Mouse (Mus musculus) MEL (cell line): ENCODE results near the gene Flad1. TPM values are rescaled to one million over a fixed set of nuclear protein-coding genes. Genes with fewer than 3 reads are reported as not detected.

Experiments used
- DNase-seq: peaks from one replicate; pipeline ENCODE4 v3.0.0; 2011; ENCODE audit warnings: low read depth, low spot score
- H3K27ac ChIP-seq: 2 replicates; pipeline ENCODE4 v1.5.1; 2012; ENCODE audit warnings: low read depth, mild to moderate bottlenecking, control low read depth, low read length, moderate library complexity; ENCODE audit not compliant: control insufficient read depth
- H3K27me3 ChIP-seq, 2 experiments: fragments of 150-350 bp in 1 of 2; sonication (generic) in 1 of 2; 2 replicates each; pipeline ENCODE4 v1.6.1; 2012; ENCODE audit warnings: low read length in 2 of 2, mild to moderate bottlenecking in 2 of 2, improper control_type of control experiment in 1 of 2, moderate library complexity in 1 of 2; ENCODE audit not compliant: insufficient read depth in 2 of 2, control insufficient read depth in 1 of 2
- H3K36me3 ChIP-seq, 2 experiments: 2 replicates each; pipeline ENCODE4 v1.6.1; 2012 to 2014; ENCODE audit warnings: low read length in 2 of 2, improper control_type of control experiment in 1 of 2, inconsistent platforms in 1 of 2, mild to moderate bottlenecking in 1 of 2; ENCODE audit not compliant: insufficient read depth in 2 of 2, control insufficient read depth in 1 of 2
- H3K4me1 ChIP-seq, 2 experiments: fragments of 150-350 bp in 1 of 2; sonication (generic) in 1 of 2; 2 replicates each; pipeline ENCODE4 v1.6.1; 2012; ENCODE audit warnings: low read length in 2 of 2, improper control_type of control experiment in 1 of 2, mild to moderate bottlenecking in 1 of 2; ENCODE audit not compliant: insufficient read depth in 2 of 2, control insufficient read depth in 1 of 2
- H3K4me3 ChIP-seq, 2 experiments: fragments of 150-350 bp in 1 of 2; sonication (generic) in 1 of 2; 2 replicates each; pipeline ENCODE4 v1.5.1; 2012; ENCODE audit warnings: low read depth in 2 of 2, low read length in 2 of 2, mild to moderate bottlenecking in 2 of 2, moderate library complexity in 2 of 2, control low read depth in 1 of 2, improper control_type of control experiment in 1 of 2; ENCODE audit not compliant: control insufficient read depth in 1 of 2, insufficient read depth in 1 of 2
- H3K79me2 ChIP-seq: 2 replicates; pipeline ENCODE4 v1.6.1; 2012; ENCODE audit warnings: mild to moderate bottlenecking, low read length, moderate library complexity; ENCODE audit not compliant: control insufficient read depth, poor library complexity, insufficient read depth
- H3K9ac ChIP-seq: 2 replicates; pipeline ENCODE4 v1.6.1; 2012; ENCODE audit warnings: low read depth, mild to moderate bottlenecking, control low read depth, low read length, moderate library complexity; ENCODE audit not compliant: control insufficient read depth, poor library complexity, severe bottlenecking
- H3K9me3 ChIP-seq: fragments of 150-350 bp; sonication (generic); replicated peaks from 2 replicates; pipeline ENCODE4 v1.6.1; 2012; ENCODE audit warnings: mild to moderate bottlenecking, low read length, improper control_type of control experiment, moderate library complexity; ENCODE audit not compliant: insufficient read depth
- BHLHE40 ChIP-seq: IDR thresholded peaks from 2 replicates; pipeline ENCODE4 v1.6.1; 2012; ENCODE audit warnings: low read depth, mild to moderate bottlenecking, inconsistent platforms, low read length, improper control_type of control experiment, borderline replicate concordance
- CHD2 ChIP-seq: IDR thresholded peaks from 2 replicates; pipeline ENCODE4 v1.6.1; 2011; ENCODE audit warnings: low read length, improper control_type of control experiment
- CTCF ChIP-seq, 3 experiments: IDR thresholded peaks in 2 of 3; conservative IDR thresholded peaks in 1 of 3; 2 replicates each; pipeline ENCODE4 v1.5.1; 2011 to 2012; ENCODE audit warnings: low read length in 3 of 3, low read depth in 2 of 3, mild to moderate bottlenecking in 2 of 3, improper control_type of control experiment in 1 of 3, inconsistent platforms in 1 of 3, mixed read lengths in 1 of 3, moderate library complexity in 1 of 3; ENCODE audit not compliant: control insufficient read depth in 1 of 3, insufficient read depth in 1 of 3, poor library complexity in 1 of 3, severe bottlenecking in 1 of 3
- ELF1 ChIP-seq: IDR thresholded peaks from 2 replicates; pipeline ENCODE4 v1.6.1; 2014; ENCODE audit warnings: low read depth, mild to moderate bottlenecking, inconsistent platforms, low read length, improper control_type of control experiment, moderate library complexity
- EP300 ChIP-seq, 2 experiments: IDR thresholded peaks; 2 replicates each; pipeline ENCODE4 v1.6.1; 2011; ENCODE audit warnings: improper control_type of control experiment in 2 of 2, low read length in 2 of 2, low read depth in 1 of 2, mild to moderate bottlenecking in 1 of 2
- ETS1 ChIP-seq: IDR thresholded peaks from 2 replicates; pipeline ENCODE4 v1.6.1; 2012; ENCODE audit warnings: low read depth, mild to moderate bottlenecking, inconsistent platforms, low read length, improper control_type of control experiment, moderate library complexity
- HCFC1 ChIP-seq: IDR thresholded peaks from 2 replicates; pipeline ENCODE4 v1.6.1; 2012; ENCODE audit warnings: low read depth, mild to moderate bottlenecking, inconsistent platforms, low read length, improper control_type of control experiment, moderate library complexity
- JUND ChIP-seq: IDR thresholded peaks from 2 replicates; pipeline ENCODE4 v1.6.1; 2011; ENCODE audit warnings: low read depth, mild to moderate bottlenecking, improper control_type of control experiment, low read length
- KAT2A ChIP-seq: conservative IDR thresholded peaks from 2 replicates; pipeline ENCODE4 v1.6.1; 2012; ENCODE audit warnings: low read depth, low read length, improper control_type of control experiment, inconsistent platforms
- MAFK ChIP-seq: IDR thresholded peaks from 2 replicates; pipeline ENCODE4 v1.6.1; 2011; ENCODE audit warnings: low read depth, mild to moderate bottlenecking, low read length, improper control_type of control experiment, borderline replicate concordance
- MEF2A ChIP-seq: IDR thresholded peaks from 2 replicates; pipeline ENCODE4 v1.6.1; 2014; ENCODE audit warnings: low read depth, mild to moderate bottlenecking, inconsistent platforms, low read length, improper control_type of control experiment; ENCODE audit not compliant: poor library complexity, insufficient replicate concordance, severe bottlenecking; ENCODE audit errors: extremely low read depth
- MXI1 ChIP-seq: IDR thresholded peaks from 2 replicates; pipeline ENCODE4 v1.6.1; 2011; ENCODE audit warnings: mild to moderate bottlenecking, low read depth, low read length, improper control_type of control experiment
- MYB ChIP-seq: IDR thresholded peaks from 2 replicates; pipeline ENCODE4 v1.6.1; 2011; ENCODE audit warnings: mild to moderate bottlenecking, low read depth, low read length, improper control_type of control experiment
- MYC ChIP-seq: IDR thresholded peaks from 2 replicates; pipeline ENCODE4 v1.6.1; 2011; ENCODE audit warnings: low read depth, mild to moderate bottlenecking, low read length, improper control_type of control experiment, moderate library complexity
- NELFE ChIP-seq: IDR thresholded peaks from 2 replicates; pipeline ENCODE4 v1.6.1; 2011; ENCODE audit warnings: low read depth, low read length, improper control_type of control experiment
- NRF1 ChIP-seq: IDR thresholded peaks from 2 replicates; pipeline ENCODE4 v1.6.1; 2014; ENCODE audit warnings: low read depth, mild to moderate bottlenecking, inconsistent platforms, low read length, improper control_type of control experiment, moderate library complexity; ENCODE audit not compliant: poor library complexity, insufficient read depth, severe bottlenecking
- POLR2AphosphoS2 ChIP-seq: IDR thresholded peaks from 2 replicates; pipeline ENCODE4 v1.6.1; 2011; ENCODE audit warnings: low read length, improper control_type of control experiment
- SIN3A ChIP-seq: IDR thresholded peaks from 2 replicates; pipeline ENCODE4 v1.6.1; 2012; ENCODE audit warnings: low read length, improper control_type of control experiment, inconsistent platforms
- TAL1 ChIP-seq: IDR thresholded peaks from 2 replicates; pipeline ENCODE4 v1.6.1; 2012; ENCODE audit warnings: mild to moderate bottlenecking, inconsistent platforms, low read length, moderate library complexity, mixed read lengths
- TBP ChIP-seq: IDR thresholded peaks from 2 replicates; pipeline ENCODE4 v1.8.0; 2011; ENCODE audit warnings: low read depth, low read length, improper control_type of control experiment
- TCF12 ChIP-seq: IDR thresholded peaks from 2 replicates; pipeline ENCODE4 v1.6.1; 2014; ENCODE audit warnings: low read depth, mild to moderate bottlenecking, inconsistent platforms, low read length, improper control_type of control experiment, moderate library complexity
- USF1 ChIP-seq: IDR thresholded peaks from 2 replicates; pipeline ENCODE4 v1.6.1; 2014; ENCODE audit warnings: low read depth, mild to moderate bottlenecking, inconsistent platforms, low read length, improper control_type of control experiment, moderate library complexity
- USF2 ChIP-seq, 2 experiments: IDR thresholded peaks; 2 replicates each; pipeline ENCODE4 v1.6.1; 2011 to 2012; ENCODE audit warnings: improper control_type of control experiment in 2 of 2, low read length in 2 of 2, borderline replicate concordance in 1 of 2, inconsistent platforms in 1 of 2, low read depth in 1 of 2, mild to moderate bottlenecking in 1 of 2; ENCODE audit not compliant: insufficient read depth in 1 of 2
- ZC3H11A ChIP-seq: IDR thresholded peaks from 2 replicates; pipeline ENCODE4 v1.6.1; 2012; ENCODE audit warnings: low read depth, mild to moderate bottlenecking, inconsistent platforms, low read length, improper control_type of control experiment
- ZKSCAN1 ChIP-seq: IDR thresholded peaks from 2 replicates; pipeline ENCODE4 v1.6.1; 2012; ENCODE audit warnings: low read depth, mild to moderate bottlenecking, inconsistent platforms, low read length, improper control_type of control experiment, moderate library complexity
- ZNF384 ChIP-seq: IDR thresholded peaks from 2 replicates; pipeline ENCODE4 v1.6.1; 2012; ENCODE audit warnings: low read depth, mild to moderate bottlenecking, inconsistent platforms, low read length, improper control_type of control experiment
- polyA plus RNA-seq, 2 experiments: library from polyadenylated mRNA; stranded (reverse) in 1 of 2; unstranded in 1 of 2; fragments of >175 nt in 1 of 2; fragments of >200 nt in 1 of 2; gene quantifications; 2 replicates each; pipeline versions ENCODE4 v1.2.1 to v1.2.4; 2012; ENCODE audit warnings: low replicate concordance in 2 of 2, low read depth in 1 of 2; ENCODE audit not compliant: insufficient read length in 2 of 2, insufficient read depth in 1 of 2, missing spikeins in 1 of 2
- total RNA-seq: library from RNA; depleted of rRNA; stranded (reverse); fragments of 300-350 nt; gene quantifications from 2 replicates; pipeline ENCODE4 v1.2.3, GENCODE M21; 2012

Gene Flad1
- total and polyA plus RNA-seq, 3 experiments, result 42.9 to 54.2 TPM; not detected in 1

DNA sequence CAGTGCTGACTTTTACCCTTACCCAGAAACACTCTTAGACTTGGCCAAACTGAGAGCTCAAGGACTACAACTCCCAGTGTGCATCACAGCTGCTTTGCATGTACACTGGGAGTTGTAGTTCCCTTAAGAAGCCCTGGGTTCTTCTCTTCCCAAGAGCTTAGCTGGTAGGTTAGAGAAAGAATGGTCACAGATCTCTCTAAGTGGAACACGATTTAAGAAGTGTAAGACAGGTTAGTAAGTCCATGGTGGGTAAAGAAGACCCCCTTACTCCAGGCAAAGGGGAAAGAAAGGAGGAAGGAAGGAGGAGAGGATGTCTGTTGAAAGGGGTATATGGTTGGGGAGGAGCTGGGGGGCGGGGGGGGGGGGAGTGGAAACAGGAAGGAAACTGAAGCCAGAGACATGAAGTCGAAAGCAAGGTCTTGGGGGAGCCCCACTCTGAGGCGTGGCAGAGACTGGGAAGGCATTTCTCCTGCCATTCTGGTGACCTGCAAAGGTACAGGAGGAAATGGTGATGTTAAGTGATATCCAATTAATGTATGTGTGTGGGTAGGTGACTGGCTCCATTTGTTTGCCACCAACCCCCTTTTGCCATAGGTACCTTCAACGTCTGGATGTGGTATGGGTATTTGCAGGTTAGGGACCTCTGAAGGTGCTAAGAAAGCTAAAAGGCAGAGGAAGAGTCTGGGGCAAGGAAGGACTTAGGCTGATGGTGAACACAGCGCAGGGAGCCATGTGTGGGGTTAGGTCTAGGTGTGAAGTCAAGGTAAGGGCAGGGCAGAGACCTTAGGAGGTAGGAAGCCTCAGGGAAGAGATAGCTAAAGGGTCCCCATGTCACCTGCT is 22.5 kb downstream of the Flad1 start:
- Histone ChIP-seq H3K27me3 (no peaks in the 10 kb centered on the region), H3K36me3 (peaks cover 0 to 30% of the 10 kb centered on the region in 2 experiments; a peak in 2 of 4 replicates), H3K9me3 (no peaks in the 10 kb centered on the region), H3K4me1 (peaks cover 11 to 36% of the 10 kb centered on the region in 2 experiments), H3K9ac (no peak overlapping the region), H3K79me2 (peaks cover 16% of the 10 kb centered on the region), H3K4me3 (no peak overlapping the region), H3K27ac (peak overlapping the region; percentile 46)
- TF ChIP-seq MYC (no peak), CHD2 (no peak), ETS1 (no peak), JUND (no peak), SIN3A (peak; percentile 2; the same call in 1 of the 2 replicates), KAT2A (peak; percentile 98), HCFC1 (peak; percentile 100), POLR2AphosphoS2 (no peak), TBP (0 out of 2 replicates have a peak, but pooled peaks have one; percentile 41), ZNF384 (no peak), ELF1 (0 out of 2 replicates have a peak, but pooled peaks have one; percentile 4), MEF2A (no peak)
- DNase-seq, result peak; percentile 85

DNA sequence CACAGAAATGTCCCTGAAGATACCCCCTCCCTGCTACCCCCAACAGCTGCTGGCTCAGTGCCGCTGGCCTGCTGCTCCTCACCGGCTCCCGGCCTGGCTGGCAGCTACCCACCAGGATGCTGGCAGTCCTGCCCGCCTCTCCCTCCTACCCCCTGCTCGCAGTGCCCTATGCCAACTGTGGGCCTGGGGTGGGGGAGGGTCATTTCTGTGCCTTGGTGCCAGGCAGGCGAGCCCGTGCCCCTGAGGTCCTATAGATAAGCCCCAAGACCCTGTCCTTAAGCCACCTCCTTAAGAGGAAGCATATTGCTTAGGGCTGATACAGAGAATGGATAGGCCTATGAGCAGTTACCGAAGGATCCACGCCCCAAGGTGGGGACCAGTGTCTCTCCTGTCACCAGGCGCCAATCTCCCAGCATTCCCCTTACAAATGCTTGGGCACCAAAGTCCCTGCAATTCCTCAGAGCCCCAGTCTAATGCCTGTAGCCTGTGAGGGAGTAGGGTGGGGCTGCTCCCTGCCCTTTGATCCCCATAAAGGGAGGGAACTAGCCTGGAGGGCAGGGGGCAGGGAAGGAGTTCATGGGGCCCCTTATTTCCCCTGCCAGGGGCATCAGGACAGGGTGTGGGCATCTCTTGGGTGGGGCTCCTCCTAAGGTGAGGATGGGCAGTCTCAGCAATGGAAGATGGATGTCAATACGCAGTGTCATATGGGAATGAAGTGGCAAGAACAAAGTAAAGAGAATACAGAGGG is 23.4 kb downstream of the Flad1 start:
- Histone ChIP-seq H3K36me3 (peaks cover 0 to 30% of the 10 kb centered on the region in 2 experiments; a peak in 2 of 4 replicates), H3K9ac (peak overlapping the region; percentile 10; the same call in 1 of the 2 replicates), H3K4me3 (no peak overlapping the region), H3K9me3 (no peaks in the 10 kb centered on the region), H3K79me2 (peaks cover 16% of the 10 kb centered on the region), H3K27me3 (no peaks in the 10 kb centered on the region), H3K4me1 (peaks cover 11 to 36% of the 10 kb centered on the region in 2 experiments), H3K27ac (peak overlapping the region; percentile 33; the same call in 1 of the 2 replicates)
- DNase-seq, result peak; percentile 70
- no peak for TF ChIP-seq CHD2
- no peak for TF ChIP-seq MXI1
- no peak for TF ChIP-seq USF2 (IDR thresholded peaks at IDR 0.05; ENCODE audit: borderline replicate concordance in 1 of 2, insufficient read depth in 1 of 2, low read depth in 1 of 2, low read length in 2 of 2)
- peak; percentile 28; the same call in 1 of the 2 replicates for TF ChIP-seq BHLHE40
- no peak for TF ChIP-seq CTCF (IDR thresholded peaks at IDR 0.05 in 2 of 3, conservative IDR thresholded peaks at IDR 0.05 in 1 of 3; ENCODE audit: control insufficient read depth in 1 of 3, insufficient read depth in 1 of 3, low read depth in 2 of 3, low read length in 3 of 3, poor library complexity in 1 of 3, severe bottlenecking in 1 of 3)
- TF ChIP-seq USF1, result no peak
- TF ChIP-seq ZC3H11A, result no peak
- TF ChIP-seq NRF1, result no peak
- no peak for TF ChIP-seq NELFE
- peak; percentile 48; the same call in 1 of the 2 replicates for TF ChIP-seq TCF12
- TF ChIP-seq MYB, result no peak
- no peak for TF ChIP-seq MAFK
- TF ChIP-seq ZKSCAN1, result no peak
- TF ChIP-seq TBP, result no peak
- no peak for TF ChIP-seq ELF1
- TF ChIP-seq EP300 (IDR thresholded peaks at IDR 0.05; ENCODE audit: low read depth in 1 of 2, low read length in 2 of 2), result peak in 1 of 2 experiments; percentile 63; a peak in 2 of 4 replicates
- TF ChIP-seq TAL1, result peak; percentile 49
- no peak for TF ChIP-seq MEF2A
- TF ChIP-seq JUND, result no peak
